In the genomic region with DNA sequence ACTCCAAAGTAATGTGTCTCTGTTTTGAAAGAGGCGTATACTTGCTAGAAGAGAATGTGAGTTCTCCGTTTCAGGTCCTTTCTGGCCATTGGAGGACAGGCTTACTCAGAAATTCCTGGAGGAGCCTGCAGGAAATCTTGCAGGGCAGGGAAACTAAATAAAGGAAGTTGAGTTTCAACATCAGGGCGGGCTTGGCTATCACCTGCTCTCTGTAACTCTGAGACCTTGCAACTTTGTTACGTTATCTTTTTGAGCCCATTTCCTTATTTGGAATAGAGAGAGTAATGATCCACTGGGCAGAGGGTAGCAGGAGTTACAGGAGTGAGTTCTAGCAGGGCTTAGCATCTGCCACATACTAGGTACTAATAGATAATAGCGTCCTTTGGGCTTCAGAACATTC, we compare ENCODE assay signal across 14 mouse cellular contexts. TPM values are rescaled to one million over a fixed set of nuclear protein-coding genes. Genes with fewer than 3 reads are reported as not detected.
A peak's percentile ranks its signal among the peaks of the same experiment; 100 is the strongest.
DNase-seq lines count a peak whose midpoint lies in the region; ATAC-seq and TF ChIP-seq lines count a peak whose summit lies in the region.
"Had no signal": no experiment of that assay in that cellular context is flagged by ENCODE, and none has a peak within 500 bp of the region (broad histone marks: within the 10 kb centered on the region; RNA-seq: fewer than 3 reads in every experiment).

No protein-coding gene starts in this region.

- peak; percentile 30 to 41 for DNase-seq in heart, adult 9 months (ENCODE audit: low spot score in 2 of 2)
- DNase-seq in heart, postnatal 25 days (ENCODE audit: low spot score) = no peak
- DNase-seq in 416B (ENCODE audit: low read depth) = peak; percentile 31
- DNase-seq in lung, postnatal 4 days = peak; percentile 46 to 55
- no peak for DNase-seq in cerebellum, postnatal 4 days (ENCODE audit: low spot score in 2 of 2)
- DNase-seq in right cerebral cortex, adult 2 months (ENCODE audit: low spot score in 2 of 2) = no peak
- no peak for DNase-seq in right cerebral cortex, postnatal 36 days (ENCODE audit: low spot score in 2 of 2)
- DNase-seq: cerebellum, adult 9-10 months; kidney, adult 8-10 months; layer of hippocampus, postnatal 36 days; thymus, postnatal 25 days had no signal

- intact Hi-C loops in heart, postnatal 25 days (cut with DNase I) = no loop called here

- no peaks in the 10 kb centered on the region for H3K36me3 ChIP-seq in intestine, postnatal 0 days (ENCODE audit: control insufficient read depth, insufficient read depth)
- H3K36me3 ChIP-seq: forebrain, embryonic 10.5 days had no signal

- ATAC-seq in intestine, postnatal 0 days = peak; percentile 70

- H3K27ac ChIP-seq in intestine, postnatal 0 days (ENCODE audit: low read depth, low read length) = peak overlapping the region; percentile 50; the same call in 1 of the 2 replicates
- H3K27ac ChIP-seq: forebrain, embryonic 10.5 days had no signal

- no peak overlapping the region for H3K9ac ChIP-seq in intestine, postnatal 0 days (ENCODE audit: low read depth, low read length)

- peaks cover 17% of the 10 kb centered on the region for H3K4me1 ChIP-seq in intestine, postnatal 0 days (replicated peaks; ENCODE audit: control insufficient read depth, insufficient read depth, low read length)

- no peaks in the 10 kb centered on the region for H3K9me3 ChIP-seq in intestine, postnatal 0 days (ENCODE audit: control insufficient read depth)
- H3K9me3 ChIP-seq: forebrain, embryonic 10.5 days had no signal

- peak overlapping the region; percentile 51 for H3K4me2 ChIP-seq in intestine, postnatal 0 days (replicated peaks; ENCODE audit: low read depth)

- H3K4me3 ChIP-seq in intestine, postnatal 0 days (ENCODE audit: low read depth, low read length) = no peak overlapping the region
- H3K4me3 ChIP-seq: forebrain, embryonic 10.5 days had no signal

- 16% methylated on average over 5 of the region's 5 CpGs for WGBS in intestine, postnatal 0 days

- H3K27me3 ChIP-seq in intestine, postnatal 0 days (replicated peaks; ENCODE audit: control insufficient read depth, insufficient read depth, low read length) = no peaks in the 10 kb centered on the region

- TF ChIP-seq CTCF in intestine, postnatal 0 days (IDR thresholded peaks at IDR 0.05; ENCODE audit: low read depth) = 0 out of 2 replicates have a peak, but pooled peaks have one; percentile 7

RNA-seq across cellular contexts. Expression of a gene that starts 2.9 kb away (rescaled TPM):
- total RNA-seq in heart, postnatal 25 days (2021) = 10 to 100 TPM; 21.8 to 22.0 TPM
- 26.9 and 29.9 TPM in 2 replicates for polyA plus RNA-seq in intestine, postnatal 0 days (2015; fragmentation: Nextera tagmentation; extraction: Ambion mirVana)
- polyA plus RNA-seq: C2C12 had no signal

RNA-seq across cellular contexts. Expression of a gene that starts 15.9 kb away (rescaled TPM):
- total RNA-seq in heart, postnatal 25 days (2021) = 10 to 100 TPM; 31.9 to 41.0 TPM
- 31.0 and 33.5 TPM in 2 replicates for polyA plus RNA-seq in intestine, postnatal 0 days (2015; fragmentation: Nextera tagmentation; extraction: Ambion mirVana)

Comparison
In these comparisons a context has a peak if more than half of its experiments do, and no peak if none do; other contexts are left out.
1. DNase-seq: peak in heart, adult 9 months (2 of 2), 416B (single experiment) and lung, postnatal 4 days (2 of 2); none in heart, postnatal 25 days (single experiment), cerebellum, postnatal 4 days (0 of 2), right cerebral cortex, adult 2 months (0 of 2) and right cerebral cortex, postnatal 36 days (0 of 2).